Mouse (Mus musculus): ENCODE data around the gene Syf2. TPM values are rescaled to one million over a fixed set of nuclear protein-coding genes. Genes with fewer than 3 reads are reported as not detected.
"Not testable (repeated sequence)": the region's sequence is repeated elsewhere in the genome, so short reads cannot be mapped to it uniquely, and the experiment has no call there.

Syf2 gene
- polyA plus RNA-seq, 1 experiment from 2014 or later = 59.6 TPM

DNA sequence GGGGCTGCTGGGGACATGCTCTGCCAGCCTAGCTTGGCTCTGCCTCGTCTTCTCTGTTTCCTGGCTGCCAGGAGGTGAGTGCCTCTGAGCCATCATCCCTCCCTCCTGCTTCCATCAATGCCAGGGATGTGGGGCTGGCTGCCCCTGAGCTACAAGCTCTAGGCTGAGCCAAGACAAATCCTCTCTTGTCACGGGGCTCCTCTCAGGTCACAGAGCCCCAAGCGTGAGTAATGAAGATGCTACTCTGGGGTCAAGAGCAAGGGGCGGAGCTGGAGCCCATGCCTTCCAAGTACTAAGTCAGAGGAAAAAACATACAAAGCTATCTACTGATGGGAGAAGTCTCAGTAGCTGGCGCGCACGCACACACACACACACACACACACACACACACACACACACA lies 27.7 kb upstream of the Syf2 start:
- 68% methylated on average over 7 of the region's 7 CpGs for WGBS
- ATAC-seq (ENCODE audit: insufficient read depth) = no peak

DNA sequence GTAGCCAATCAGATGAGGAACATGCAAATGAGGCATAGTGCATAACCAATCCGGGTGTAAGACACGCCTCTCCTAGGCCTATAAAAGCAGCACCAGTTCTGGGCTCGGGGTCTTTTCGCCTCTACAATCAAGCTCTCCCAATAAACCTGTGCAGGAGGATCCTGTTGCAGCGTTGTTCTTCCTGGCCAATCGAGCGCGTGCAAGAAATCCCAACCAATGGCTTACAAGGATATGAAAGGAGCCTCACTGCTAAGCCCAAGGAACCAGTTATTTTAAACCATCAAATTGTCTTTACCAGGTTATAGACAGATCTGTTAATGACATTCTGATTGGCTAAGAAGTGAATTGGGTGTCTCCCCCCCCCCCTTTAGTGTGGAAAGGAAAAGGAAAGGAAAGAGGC lies 19.3 kb upstream of the Syf2 start:
- H3K27me3 ChIP-seq (ENCODE audit: insufficient read depth, low read length); DNase-seq; H3K9me3 ChIP-seq (ENCODE audit: low read depth, low read length); H3K4me1 ChIP-seq (ENCODE audit: insufficient read depth); H3K4me2 ChIP-seq; H3K9ac ChIP-seq; H3K27ac ChIP-seq (ENCODE audit: low read depth); H3K4me3 ChIP-seq (ENCODE audit: low read depth, low read length); ATAC-seq (ENCODE audit: insufficient read depth): not testable (repeated sequence)
- 97% methylated on average over 6 of the region's 8 CpGs for WGBS
- H3K36me3 ChIP-seq (ENCODE audit: insufficient read depth) = peaks cover 41% of the 10 kb centered on the region

More for the DNA sequence above, 27.7 kb upstream of the Syf2 start:
- DNase-seq = no peak
- Histone ChIP-seq H3K4me3 (ENCODE audit: low read depth, low read length) (no peak overlapping the region), H3K27ac (ENCODE audit: low read depth) (no peak overlapping the region), H3K4me2 (no peak overlapping the region), H3K27me3 (ENCODE audit: insufficient read depth, low read length) (no peaks in the 10 kb centered on the region), H3K4me1 (ENCODE audit: insufficient read depth) (no peaks in the 10 kb centered on the region), H3K9me3 (ENCODE audit: low read depth, low read length) (no peaks in the 10 kb centered on the region), H3K36me3 (ENCODE audit: insufficient read depth) (peaks cover 88% of the 10 kb centered on the region), H3K9ac (no peak overlapping the region)
- no peak for TF ChIP-seq CTCF (IDR thresholded peaks at IDR 0.05; ENCODE audit: low read depth)

DNA sequence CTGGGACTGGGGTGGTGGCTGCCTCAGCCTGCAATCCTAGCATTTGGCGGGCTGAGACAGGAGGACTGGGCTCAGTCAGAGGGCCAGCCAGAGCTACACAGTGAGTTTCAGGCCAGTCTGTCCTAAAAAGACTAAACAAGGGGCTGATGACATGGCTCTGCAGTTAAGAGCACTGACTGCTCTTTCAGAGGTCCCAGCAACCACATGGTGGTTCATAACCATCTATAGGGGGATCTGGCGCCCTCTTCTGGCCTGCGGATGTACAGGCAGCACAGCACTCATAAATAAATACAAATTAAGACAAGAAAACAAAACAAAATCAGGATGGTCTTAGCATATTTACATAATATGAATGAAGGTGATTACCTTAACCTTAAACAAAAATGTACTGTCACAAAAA lies 17.3 kb upstream of the Syf2 start:
- H3K27ac ChIP-seq (ENCODE audit: low read depth) = no peak overlapping the region
- H3K27me3 ChIP-seq (ENCODE audit: insufficient read depth, low read length) = no peaks in the 10 kb centered on the region
- peak overlapping the region; percentile 75 for H3K4me2 ChIP-seq
- ATAC-seq (ENCODE audit: insufficient read depth) (no peak), DNase-seq (peak; percentile 86)
- TF ChIP-seq CTCF (IDR thresholded peaks at IDR 0.05; ENCODE audit: low read depth) = peak; percentile 76
- H3K9ac ChIP-seq = no peak overlapping the region
- H3K4me1 ChIP-seq (ENCODE audit: insufficient read depth) = no peaks in the 10 kb centered on the region
- H3K4me3 ChIP-seq (ENCODE audit: low read depth, low read length) = peak overlapping the region; percentile 93; the same call in 1 of the 2 replicates
- H3K9me3 ChIP-seq (ENCODE audit: low read depth, low read length) = no peaks in the 10 kb centered on the region
- H3K36me3 ChIP-seq (ENCODE audit: insufficient read depth) = peaks cover 24% of the 10 kb centered on the region
- 25% methylated on average over 3 of the region's 3 CpGs for WGBS

DNA sequence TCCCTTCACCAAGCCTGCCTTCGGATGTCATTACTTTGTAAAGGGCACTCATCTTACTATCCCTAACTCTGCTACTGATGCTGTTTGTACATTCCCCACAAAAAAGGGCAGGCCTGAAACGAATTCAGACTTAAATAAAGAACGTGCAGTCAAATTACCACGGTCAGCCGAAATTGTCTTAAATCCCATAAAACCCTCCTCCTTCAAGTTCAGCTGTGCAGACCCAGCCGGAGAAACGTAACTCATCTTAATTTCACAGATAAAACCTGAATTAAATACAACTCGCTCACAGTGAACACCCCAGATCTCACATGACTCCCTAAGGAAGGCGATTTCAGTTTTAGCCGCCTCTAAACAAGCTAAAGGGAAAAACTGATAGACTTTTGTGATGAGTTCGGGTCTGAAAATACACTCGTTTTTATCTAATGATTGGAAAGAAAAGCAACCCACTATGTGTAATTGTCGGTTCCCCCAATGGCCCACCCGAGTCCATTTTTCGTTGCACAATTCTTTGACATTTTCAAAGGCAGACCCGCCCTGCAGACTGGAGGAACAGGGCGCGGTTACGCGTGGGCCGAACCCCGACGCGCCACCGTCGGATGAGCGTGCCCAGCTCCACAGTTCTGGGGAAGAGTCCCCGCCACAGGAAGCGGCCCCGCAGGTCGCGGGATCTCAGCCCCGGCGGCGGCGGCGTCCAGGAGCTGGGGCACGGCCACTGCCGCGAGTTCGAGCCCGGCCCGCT lies 16.4 kb upstream of the Syf2 start:
- peaks cover 16% of the 10 kb centered on the region for H3K36me3 ChIP-seq (ENCODE audit: insufficient read depth)
- peak overlapping the region; percentile 75 for H3K4me2 ChIP-seq
- DNase-seq (peak; percentile 5), ATAC-seq (ENCODE audit: insufficient read depth) (peak; percentile 75)
- H3K9me3 ChIP-seq (ENCODE audit: low read depth, low read length) = no peaks in the 10 kb centered on the region
- no peaks in the 10 kb centered on the region for H3K27me3 ChIP-seq (ENCODE audit: insufficient read depth, low read length)
- peak overlapping the region; percentile 94 for H3K27ac ChIP-seq (ENCODE audit: low read depth)
- no peaks in the 10 kb centered on the region for H3K4me1 ChIP-seq (ENCODE audit: insufficient read depth)
- WGBS = 1% methylated on average over 43 of the region's 43 CpGs
- H3K4me3 ChIP-seq (ENCODE audit: low read depth, low read length) = peak overlapping the region; percentile 93
- TF ChIP-seq CTCF (IDR thresholded peaks at IDR 0.05; ENCODE audit: low read depth) = no peak
- peak overlapping the region; percentile 87 for H3K9ac ChIP-seq

DNA sequence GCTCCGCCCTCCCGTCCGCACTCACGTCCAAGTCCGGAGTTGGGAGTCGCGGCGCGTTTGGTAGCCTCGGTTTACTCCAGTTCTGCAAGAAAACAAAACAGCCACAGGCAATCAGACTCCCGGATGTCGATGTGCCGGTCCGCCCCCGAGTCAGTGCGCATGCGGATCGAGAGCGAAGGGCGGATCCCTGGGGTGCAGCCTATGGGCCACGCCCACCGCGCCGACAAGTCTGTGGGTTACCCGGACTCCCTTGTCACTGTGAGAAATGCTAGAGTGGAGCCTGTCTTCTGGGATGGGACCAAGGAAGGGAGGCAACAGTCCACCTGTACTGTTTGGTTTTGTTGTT lies 15.9 kb upstream of the Syf2 start, which contains the start of gene Tmem50a:
TSS of gene Tmem50a (minus strand) at position 161 of the 346 bp plus-strand sequence.
- no peaks in the 10 kb centered on the region for H3K27me3 ChIP-seq (ENCODE audit: insufficient read depth, low read length)
- ATAC-seq (ENCODE audit: insufficient read depth) = peak; percentile 89
- peak within 1 kb of the TSS; percentile 93 for H3K4me3 ChIP-seq (ENCODE audit: low read depth, low read length)
- H3K9ac ChIP-seq = peak within 1 kb of the TSS; percentile 87
- no peaks in the 10 kb centered on the region for H3K9me3 ChIP-seq (ENCODE audit: low read depth, low read length)
- H3K36me3 ChIP-seq (ENCODE audit: insufficient read depth) = peaks cover 12% of the 10 kb centered on the region
- WGBS = under 1% methylated on average over 25 of the region's 25 CpGs
- H3K27ac ChIP-seq (ENCODE audit: low read depth) = peak within 1 kb of the TSS; percentile 94
- TF ChIP-seq CTCF (IDR thresholded peaks at IDR 0.05; ENCODE audit: low read depth) = no peak
- peak; percentile 98 for DNase-seq
- H3K4me1 ChIP-seq (ENCODE audit: insufficient read depth) = no peaks in the 10 kb centered on the region
- peak within 1 kb of the TSS; percentile 75 for H3K4me2 ChIP-seq

DNA sequence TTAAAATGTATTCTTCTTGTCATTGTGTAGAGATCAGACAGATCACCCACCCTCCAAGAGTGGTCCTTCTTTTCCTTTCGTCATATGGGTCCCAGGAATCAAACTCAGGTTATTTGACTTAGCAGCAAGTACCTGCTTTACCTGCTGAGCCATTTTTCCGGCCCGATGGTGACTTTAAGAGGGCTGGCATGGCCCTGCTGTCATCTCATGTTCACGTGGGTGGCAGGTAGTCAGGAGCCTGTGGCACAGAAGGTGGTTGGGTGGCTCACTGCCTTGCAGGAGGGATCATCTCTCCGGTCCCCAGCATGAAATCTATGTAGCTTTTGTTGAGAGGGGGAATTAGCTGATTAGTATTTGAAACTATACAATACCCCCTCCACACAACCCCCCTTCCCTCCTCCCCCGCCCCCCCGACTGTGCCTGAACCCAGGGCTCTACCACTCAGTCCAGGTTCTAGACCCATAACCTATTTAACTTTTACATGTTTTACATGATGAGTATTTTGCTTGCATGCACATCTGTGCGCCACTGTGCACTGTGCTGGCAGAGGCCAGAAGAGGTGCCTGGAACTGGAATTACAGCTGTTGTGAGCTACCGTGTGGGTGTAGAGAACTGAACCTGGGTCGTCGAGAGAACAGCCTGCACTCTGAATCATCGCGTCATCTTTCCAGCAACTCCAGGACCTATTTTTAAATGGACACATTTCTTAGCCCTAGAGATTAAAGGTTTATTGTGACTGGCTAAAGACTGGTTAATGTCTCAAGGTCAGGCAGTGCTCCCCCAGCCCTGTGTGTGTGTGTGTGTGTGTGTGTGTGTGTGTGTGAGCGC lies 15.3 kb upstream of the Syf2 start:
- Histone ChIP-seq H3K9me3 (ENCODE audit: low read depth, low read length) (no peaks in the 10 kb centered on the region), H3K4me3 (ENCODE audit: low read depth, low read length) (peak overlapping the region; percentile 93), H3K4me2 (peak overlapping the region; percentile 75), H3K36me3 (ENCODE audit: insufficient read depth) (peaks cover 9% of the 10 kb centered on the region), H3K27ac (ENCODE audit: low read depth) (0 out of 2 replicates have a peak overlapping the region, but pooled peaks have one; percentile 94), H3K27me3 (ENCODE audit: insufficient read depth, low read length) (no peaks in the 10 kb centered on the region), H3K4me1 (ENCODE audit: insufficient read depth) (no peaks in the 10 kb centered on the region), H3K9ac (peak overlapping the region; percentile 87)
- TF ChIP-seq CTCF (IDR thresholded peaks at IDR 0.05; ENCODE audit: low read depth) = no peak
- WGBS = 52% methylated on average over 14 of the region's 14 CpGs
- no peak for DNase-seq
- ATAC-seq (ENCODE audit: insufficient read depth) = peak; percentile 30; the same call in 1 of the 2 replicates

DNA sequence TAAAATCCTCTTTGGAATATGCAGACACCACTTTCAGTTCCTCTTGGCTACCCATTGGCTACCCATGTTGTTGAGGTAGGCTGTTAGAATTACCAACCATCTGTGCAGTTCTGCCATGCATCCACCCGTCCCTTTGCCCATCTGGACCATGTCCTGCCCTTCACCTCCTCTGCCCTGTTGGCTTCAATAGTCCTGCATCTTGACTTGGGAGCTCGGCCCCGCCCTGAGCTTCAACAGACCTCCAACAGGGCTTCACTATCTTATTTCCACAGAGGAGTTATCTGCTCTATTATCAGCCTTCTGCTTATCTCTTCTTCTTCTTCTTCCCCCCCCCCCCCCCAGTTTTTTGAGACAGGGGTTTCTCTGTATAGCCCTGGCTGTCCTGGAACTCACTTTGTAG lies 13.5 kb upstream of the Syf2 start:
- H3K36me3 ChIP-seq (ENCODE audit: insufficient read depth) = no peaks in the 10 kb centered on the region; the same call in 1 of the 2 replicates
- DNase-seq (no peak), ATAC-seq (ENCODE audit: insufficient read depth) (no peak)
- no peak overlapping the region for H3K4me2 ChIP-seq
- H3K4me3 ChIP-seq (ENCODE audit: low read depth, low read length) = no peak overlapping the region
- no peak overlapping the region for H3K27ac ChIP-seq (ENCODE audit: low read depth)
- no peaks in the 10 kb centered on the region for H3K27me3 ChIP-seq (ENCODE audit: insufficient read depth, low read length)
- H3K4me1 ChIP-seq (ENCODE audit: insufficient read depth) = no peaks in the 10 kb centered on the region
- no peak overlapping the region for H3K9ac ChIP-seq
- WGBS = 69% methylated on average over 3 of the region's 3 CpGs
- H3K9me3 ChIP-seq (ENCODE audit: low read depth, low read length) = no peaks in the 10 kb centered on the region
- TF ChIP-seq CTCF (IDR thresholded peaks at IDR 0.05; ENCODE audit: low read depth) = no peak
